9 mouse cellular contexts compared by ENCODE assay signal in genomic region chr17:13474310-13475094, GRCm38 (mm10).
DNase-seq lines count a peak whose midpoint lies in the region; ATAC-seq lines count a peak whose summit lies in the region.
"Had no signal": no experiment of that assay in that cellular context is flagged by ENCODE, and none has a peak within 500 bp of the region (broad histone marks: within the 10 kb centered on the region; RNA-seq: fewer than 3 reads in every experiment).

No protein-coding gene starts in this region.

- H3K9ac ChIP-seq in heart, embryonic 11.5 days (ENCODE audit: low read depth, low read length) = no peak overlapping the region
- no peak overlapping the region for H3K9ac ChIP-seq in forebrain, embryonic 12.5 days

- peaks cover 11% of the 10 kb centered on the region for H3K4me1 ChIP-seq in heart, embryonic 11.5 days (ENCODE audit: control insufficient read depth, insufficient read depth, low read length)
- H3K4me1 ChIP-seq in forebrain, embryonic 12.5 days = peaks cover 16% of the 10 kb centered on the region
- H3K4me1 ChIP-seq: megakaryocyte, embryonic 14.5 days had no signal

- 65% methylated on average over 14 of the region's 14 CpGs for WGBS in heart, embryonic 11.5 days (ENCODE audit: insufficient replicate concordance)
- WGBS in forebrain, embryonic 12.5 days = 80% methylated on average over 14 of the region's 14 CpGs

- H3K9me3 ChIP-seq in heart, embryonic 11.5 days (replicated peaks; ENCODE audit: control insufficient read depth, low read length) = no peaks in the 10 kb centered on the region
- H3K9me3 ChIP-seq in forebrain, embryonic 12.5 days = no peaks in the 10 kb centered on the region
- H3K9me3 ChIP-seq: megakaryocyte, embryonic 14.5 days had no signal

- DNase-seq in heart, adult 18-20 months = peak; percentile 43 to 54
- DNase-seq in heart, adult 9 months (ENCODE audit: low spot score in 2 of 2) = peak; percentile 27 to 40
- peak; percentile 50 to 52 for DNase-seq in left cerebral cortex, adult 9 months (ENCODE audit: low spot score in 2 of 2)
- DNase-seq in right cerebral cortex, postnatal 10 days (ENCODE audit: low spot score in 2 of 2) = peak; percentile 61 to 71
- DNase-seq in cerebellum, postnatal 14 days = no peak
- no peak for DNase-seq in cerebellum, adult 11 months

- no peaks in the 10 kb centered on the region for H3K27me3 ChIP-seq in heart, embryonic 11.5 days (ENCODE audit: control insufficient read depth, insufficient read depth, low read length)
- H3K27me3 ChIP-seq in forebrain, embryonic 12.5 days = no peaks in the 10 kb centered on the region
- H3K27me3 ChIP-seq: megakaryocyte, embryonic 14.5 days had no signal

- no peak for ATAC-seq in heart, embryonic 11.5 days (replicated peaks; ENCODE audit: insufficient number of reproducible peaks, low FRiP score, low TSS enrichment)
- no peak for ATAC-seq in forebrain, embryonic 12.5 days (ENCODE audit: low FRiP score)

- no peak overlapping the region; the same call in 1 of the 2 replicates for H3K4me2 ChIP-seq in heart, embryonic 11.5 days
- H3K4me2 ChIP-seq in forebrain, embryonic 12.5 days = no peak overlapping the region

- H3K27ac ChIP-seq in heart, embryonic 11.5 days (ENCODE audit: low read depth, low read length) = no peak overlapping the region
- no peak overlapping the region for H3K27ac ChIP-seq in forebrain, embryonic 12.5 days

- no peaks in the 10 kb centered on the region for H3K36me3 ChIP-seq in heart, embryonic 11.5 days (ENCODE audit: control insufficient read depth, insufficient read depth, low read length)
- no peaks in the 10 kb centered on the region for H3K36me3 ChIP-seq in forebrain, embryonic 12.5 days (replicated peaks)

- no peak overlapping the region for H3K4me3 ChIP-seq in heart, embryonic 11.5 days (ENCODE audit: low read depth, low read length)
- no peak overlapping the region for H3K4me3 ChIP-seq in forebrain, embryonic 12.5 days (replicated peaks)
- H3K4me3 ChIP-seq: megakaryocyte, embryonic 14.5 days had no signal

Comparison
In these comparisons a context has a peak if more than half of its experiments do, and no peak if none do; other contexts are left out.
1. DNase-seq: peak in heart, adult 18-20 months (2 of 2), heart, adult 9 months (2 of 2), left cerebral cortex, adult 9 months (2 of 2) and right cerebral cortex, postnatal 10 days (2 of 2); none in cerebellum, postnatal 14 days (0 of 2) and cerebellum, adult 11 months (single experiment).